Comparison of ENCODE assay signal across 22 mouse cellular contexts in genomic region chr5:4814465-4815204, GRCm38 (mm10). TPM values are rescaled to one million over a fixed set of nuclear protein-coding genes. Genes with fewer than 3 reads are reported as not detected.
"Had no signal": no experiment of that assay in that cellular context is flagged by ENCODE, and none has a peak within 500 bp of the region (broad histone marks: within the 10 kb centered on the region; RNA-seq: fewer than 3 reads in every experiment).

No protein-coding gene starts in this region.

- H3K4me1 ChIP-seq: lung, embryonic 15.5 days had no signal

- H3K36me3 ChIP-seq: lung, embryonic 15.5 days; midbrain, embryonic 10.5 days; midbrain, embryonic 12.5 days; neural tube, embryonic 13.5 days; neural tube, embryonic 15.5 days had no signal

- H3K9me3 ChIP-seq: lung, embryonic 15.5 days; midbrain, embryonic 10.5 days; midbrain, embryonic 12.5 days; neural tube, embryonic 13.5 days; neural tube, embryonic 15.5 days had no signal

- H3K27me3 ChIP-seq: lung, embryonic 15.5 days; midbrain, embryonic 12.5 days had no signal

- H3K27ac ChIP-seq: lung, embryonic 15.5 days; macrophage; midbrain, embryonic 10.5 days; midbrain, embryonic 12.5 days; neural tube, embryonic 13.5 days; neural tube, embryonic 15.5 days had no signal

- ATAC-seq: lung, postnatal 0 days; midbrain, embryonic 16.5 days had no signal

- H3K9ac ChIP-seq: lung, embryonic 15.5 days; midbrain, embryonic 12.5 days; neural tube, embryonic 13.5 days; neural tube, embryonic 15.5 days had no signal

- H3K4me2 ChIP-seq: lung, embryonic 15.5 days; midbrain, embryonic 12.5 days; neural tube, embryonic 13.5 days; neural tube, embryonic 15.5 days had no signal

- DNase-seq: lung, adult 2 months; lung, postnatal 14 days; lung, postnatal 36 days; midbrain, embryonic 14.5 days; retina, postnatal 1 day; right cerebral cortex, adult 18-20 months; right cerebral cortex, postnatal 25 days; right cerebral cortex, postnatal 4 days; spleen, adult 18-20 months; thymus, adult 18-20 months; thymus, postnatal 14 days; thymus, postnatal 36 days had no signal

- H3K4me3 ChIP-seq: lung, embryonic 15.5 days; midbrain, embryonic 10.5 days; midbrain, embryonic 12.5 days; myocyte; neural tube, embryonic 13.5 days; neural tube, embryonic 15.5 days had no signal

RNA-seq across cellular contexts. Expression of gene Fzd1, which starts 56.8 kb away (rescaled TPM):
- total RNA-seq: megakaryocyte-erythroid progenitor cell, adult 5-6 weeks had no signal
